Mouse (Mus musculus): ENCODE data around the gene Ccdc58. TPM values are rescaled to one million over a fixed set of nuclear protein-coding genes. Genes with fewer than 3 reads are reported as not detected.

Ccdc58 gene
- total RNA-seq, 2 experiments from 2014 or later = 25.5 to 28.4 TPM

Other genes with a start within 250 kb of the Ccdc58 start
- gene Parp14, start 200.1 kb upstream of the Ccdc58 start, total RNA-seq (2021) = 1 to 10 TPM; 2.8 to 4.0 TPM
- 1 to 10 TPM; 4.3 to 4.7 TPM for gene Parp9, start 133.2 kb upstream of the Ccdc58 start, total RNA-seq (2021)
- gene Dtx3l, start 132.5 kb upstream of the Ccdc58 start, total RNA-seq (2021) = 1 to 10 TPM; 3.6 to 4.6 TPM
- gene Kpna1, start 92.9 kb upstream of the Ccdc58 start, total RNA-seq (2021) = 100 to 1,000 TPM; 156 to 177 TPM
- gene Wdr5b, start 30.5 kb upstream of the Ccdc58 start, total RNA-seq (2021) = 1 to 10 TPM; 1.2 to 1.8 TPM
- 100 to 1,000 TPM; 108 to 113 TPM for gene Fam162a, start 91 bp upstream of the Ccdc58 start, total RNA-seq (2021)
- not detected for gene Csta1, start 59.6 kb downstream of the Ccdc58 start, total RNA-seq (2021)
- gene Stfa2l1, start 85.1 kb downstream of the Ccdc58 start, total RNA-seq (2021) = not detected
- gene Gm5483, start 112.5 kb downstream of the Ccdc58 start, total RNA-seq (2021) = not detected
- gene Gm5416, start 138.7 kb downstream of the Ccdc58 start, total RNA-seq (2021) = not detected
- not detected for gene 2010005H15Rik, start 149.8 kb downstream of the Ccdc58 start, total RNA-seq (2021)
- not detected for gene Stfa1, start 205.3 kb downstream of the Ccdc58 start, total RNA-seq (2021)